Mouse (Mus musculus) cerebellum, adult 2 months (tissue): ENCODE data around the gene Mrtfa.

Experiments used
- CTCF ChIP-seq: fragments of 200-500 bp; IDR thresholded peaks from 2 replicates; pipeline ENCODE4 v1.5.1; 2011; ENCODE audit warnings: low read depth, mild to moderate bottlenecking, control low read depth, low read length, moderate library complexity, borderline replicate concordance; ENCODE audit not compliant: insufficient read depth
- POLR2A ChIP-seq: fragments of 200-500 bp; IDR thresholded peaks from 2 replicates; pipeline ENCODE4 v1.6.1; 2011; ENCODE audit warnings: low read length, control low read depth, borderline replicate concordance; ENCODE audit not compliant: insufficient read depth

DNA sequence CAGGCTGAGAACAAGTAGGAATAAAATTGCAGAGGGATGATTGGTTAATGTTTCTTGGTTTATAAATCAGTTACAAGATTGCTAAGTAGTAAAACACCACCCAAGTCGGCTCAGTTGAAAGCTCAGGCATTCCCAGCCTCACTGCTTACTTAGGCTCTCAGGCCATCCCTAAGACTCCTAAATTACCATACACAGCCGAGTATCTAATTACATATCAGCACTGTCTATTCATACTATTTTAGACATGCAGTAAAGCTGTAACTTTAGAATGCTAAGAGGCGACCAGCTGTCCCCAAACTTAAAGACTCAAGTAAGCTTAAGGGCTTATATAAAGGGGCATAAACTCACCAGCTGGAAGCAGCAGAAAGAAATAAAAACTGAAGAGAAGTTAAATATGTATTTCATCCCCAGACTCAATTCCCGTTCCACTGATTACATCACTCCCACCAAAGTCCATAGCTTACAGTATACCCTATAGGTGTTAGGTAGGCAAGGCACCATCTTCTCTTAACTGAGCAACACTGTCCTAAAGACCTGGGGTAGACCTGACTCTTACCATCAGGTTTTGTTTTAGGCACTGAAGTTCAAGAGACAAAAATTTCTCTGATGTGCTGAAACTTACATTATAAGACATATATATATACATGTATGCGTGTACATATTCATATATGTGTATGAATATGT is 62.3 kb downstream of the Mrtfa start:
- TF ChIP-seq POLR2A: no peak
- TF ChIP-seq CTCF: no peak
